Mouse (Mus musculus) liver, postnatal 0 days (tissue): Measurements from ENCODE around the gene Dnm3. TPM values are rescaled to one million over a fixed set of nuclear protein-coding genes. Genes with fewer than 3 reads are reported as not detected.

Source experiments
- ATAC-seq: fragments of 200-750 bp; cut with Nextera tagmentation; 2 replicates; pipeline ENCODE4 v1.8.0; 2017; ENCODE audit warnings: mild to moderate bottlenecking, moderate library complexity
- DNase-seq: peaks from one replicate; pipeline ENCODE4 v3.0.0-alpha.2; 2016
- H3K27ac ChIP-seq: fragments of 300-500 bp; sonication (generic); 2 replicates; pipeline ENCODE4 v1.5.1; 2014; ENCODE audit warnings: antibody characterized with exemption, moderate library complexity, mild to moderate bottlenecking, low read depth
- H3K27me3 ChIP-seq: fragments of 300-500 bp; sonication (generic); 2 replicates; pipeline ENCODE4 v1.6.1; 2014; ENCODE audit warnings: low read length, control low read depth, mixed read lengths; ENCODE audit not compliant: insufficient read depth
- H3K36me3 ChIP-seq: fragments of 300-500 bp; sonication (generic); replicated peaks from 2 replicates; pipeline ENCODE4 v1.6.1; 2014; ENCODE audit warnings: mild to moderate bottlenecking, control low read depth, low read length, moderate library complexity, mixed read lengths; ENCODE audit not compliant: insufficient read depth
- H3K4me1 ChIP-seq: fragments of 300-500 bp; sonication (generic); 2 replicates; pipeline ENCODE4 v1.6.1; 2014; ENCODE audit warnings: antibody characterized with exemption, mild to moderate bottlenecking, control low read depth; ENCODE audit not compliant: insufficient read depth
- H3K4me2 ChIP-seq: fragments of 300-500 bp; sonication (generic); 2 replicates; pipeline ENCODE4 v1.6.1; 2014; ENCODE audit warnings: low read depth, mild to moderate bottlenecking, low read length, moderate library complexity, mixed read lengths
- H3K4me3 ChIP-seq: fragments of 300-500 bp; sonication (generic); 2 replicates; pipeline ENCODE4 v1.5.1; 2014; ENCODE audit warnings: low read depth, low read length
- H3K9ac ChIP-seq: fragments of 300-500 bp; sonication (generic); replicated peaks from 2 replicates; pipeline ENCODE4 v1.6.1; 2014; ENCODE audit warnings: mild to moderate bottlenecking, moderate library complexity
- H3K9me3 ChIP-seq: fragments of 300-500 bp; sonication (generic); 2 replicates; pipeline ENCODE4 v1.6.1; 2016; ENCODE audit warnings: mild to moderate bottlenecking, control low read depth, low read length, mixed read lengths
- CTCF ChIP-seq: sonication (generic); IDR thresholded peaks from 2 replicates; pipeline ENCODE4 v1.5.1; 2016; ENCODE audit warnings: antibody characterized with exemption, low read depth
- EP300 ChIP-seq: IDR thresholded peaks from 2 replicates; pipeline ENCODE4 v1.6.1; 2016; ENCODE audit warnings: antibody characterized with exemption, low read depth, mild to moderate bottlenecking
- WGBS: fragments of 180-500 bp; shearing (Covaris S2); extraction: QIAGEN DNeasy Blood & Tissue Kit; methylation state at CpG from one replicate; pipeline ENCODE4 v1.1.7; 2014; ENCODE audit not compliant: insufficient replicate concordance; 5-methylcytosine and 5-hydroxymethylcytosine counted together
- polyA plus RNA-seq: library from polyadenylated mRNA; unstranded; fragments of >200 nt; fragmentation: Nextera tagmentation; extraction: Ambion mirVana; gene quantifications from 2 replicates; pipeline ENCODE4 v1.2.1, GENCODE M21; 2015

Gene Dnm3
- polyA plus RNA-seq, 1 experiment from 2014 or later = 0.14 TPM

DNA sequence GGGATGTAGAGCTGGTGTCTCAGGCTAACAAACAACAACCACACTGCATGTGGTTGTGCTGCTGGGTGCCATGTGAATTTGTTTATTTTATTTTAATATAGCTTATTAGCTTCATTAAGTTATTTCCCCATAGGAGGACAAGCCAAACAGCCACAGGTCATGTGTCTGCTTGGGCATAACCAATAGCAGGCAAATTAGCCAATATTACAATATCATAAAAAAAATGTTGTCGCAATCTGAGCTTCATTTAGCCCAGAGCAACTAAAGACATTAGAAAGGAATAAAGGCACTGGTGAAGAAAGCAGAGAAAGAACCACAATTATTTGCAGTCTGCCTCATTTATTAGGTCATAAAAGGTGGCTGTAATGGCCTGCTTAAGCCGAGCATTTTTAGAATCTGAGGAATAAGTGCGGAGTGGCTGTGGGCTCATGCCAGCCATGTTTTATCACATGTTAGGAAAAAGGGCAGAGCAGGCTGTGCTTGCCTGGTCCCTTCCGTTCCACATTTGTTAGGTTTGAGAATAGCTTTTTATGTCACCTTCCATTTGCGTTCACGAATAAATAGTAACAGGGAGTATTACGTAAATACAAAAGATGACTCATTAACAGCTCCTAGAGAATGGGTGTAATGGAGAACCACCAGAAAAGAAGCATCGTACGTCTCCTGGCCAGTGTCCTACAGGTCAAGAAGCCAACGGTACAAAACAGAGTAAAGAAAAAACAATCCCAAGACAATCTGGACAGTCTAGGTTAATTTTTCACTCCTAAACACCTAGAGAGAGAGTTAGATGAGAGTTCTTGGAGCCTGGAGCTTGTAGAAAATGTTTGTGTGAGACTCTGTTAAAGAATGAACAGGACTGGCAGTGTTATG, 376.6 kb downstream of the Dnm3 start:
- H3K4me3 ChIP-seq = no peak overlapping the region
- ATAC-seq (no peak), DNase-seq (no peak)
- WGBS = 83% methylated on average over 10 of the region's 10 CpGs
- H3K27me3 ChIP-seq = no peaks in the 10 kb centered on the region
- no peak overlapping the region for H3K9ac ChIP-seq
- no peaks in the 10 kb centered on the region for H3K36me3 ChIP-seq
- no peak for TF ChIP-seq EP300
- peaks cover 4% of the 10 kb centered on the region; the same call in 1 of the 2 replicates for H3K4me1 ChIP-seq
- no peak overlapping the region for H3K4me2 ChIP-seq
- H3K9me3 ChIP-seq = no peaks in the 10 kb centered on the region
- H3K27ac ChIP-seq = no peak overlapping the region

- Histone ChIP-seq H3K27me3 (no peaks in the 10 kb centered on the region), H3K9ac (no peak overlapping the region), H3K36me3 (no peaks in the 10 kb centered on the region), H3K4me3 (no peak overlapping the region), H3K9me3 (no peaks in the 10 kb centered on the region), H3K27ac (no peak overlapping the region), H3K4me1 (peaks cover 4% of the 10 kb centered on the region; the same call in 1 of the 2 replicates), H3K4me2 (no peak overlapping the region)
- DNase-seq (no peak), ATAC-seq (no peak)
- TF ChIP-seq EP300 = no peak
- no peak for TF ChIP-seq CTCF
- 66% methylated on average over 7 of the region's 7 CpGs for WGBS
These were observed 377.6 kb downstream of the Dnm3 start for GRCm38 (mm10) chr1:162100033-162100820.

DNA sequence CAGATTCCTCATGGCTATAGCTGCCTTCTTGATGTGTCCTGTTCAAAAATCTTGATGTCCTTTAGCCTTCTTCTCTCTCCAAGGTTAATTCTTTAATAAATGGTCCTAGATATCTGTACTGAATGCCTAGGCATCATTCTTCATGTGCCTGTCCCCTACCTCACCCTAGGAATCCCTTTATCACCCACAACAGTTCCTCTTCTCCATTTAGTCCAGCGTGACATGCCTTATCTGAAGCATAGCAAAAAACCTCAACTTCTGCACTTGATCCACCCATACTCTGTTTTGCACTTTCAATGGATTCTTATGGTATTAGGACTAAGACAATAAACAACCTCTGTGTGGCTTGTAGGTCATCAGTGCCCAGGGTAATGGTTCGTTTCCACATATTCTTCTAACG, 378.6 kb downstream of the Dnm3 start:
- 47% methylated on average over 3 of the region's 3 CpGs for WGBS
- no peak overlapping the region for H3K27ac ChIP-seq
- ATAC-seq (no peak), DNase-seq (no peak)
- H3K4me2 ChIP-seq = no peak overlapping the region
- TF ChIP-seq CTCF (no peak), EP300 (no peak)
- peaks cover 1% of the 10 kb centered on the region; the same call in 1 of the 2 replicates for H3K4me1 ChIP-seq
- no peaks in the 10 kb centered on the region for H3K36me3 ChIP-seq
- no peaks in the 10 kb centered on the region for H3K27me3 ChIP-seq
- no peaks in the 10 kb centered on the region for H3K9me3 ChIP-seq
- H3K9ac ChIP-seq = no peak overlapping the region
- H3K4me3 ChIP-seq = no peak overlapping the region

DNA sequence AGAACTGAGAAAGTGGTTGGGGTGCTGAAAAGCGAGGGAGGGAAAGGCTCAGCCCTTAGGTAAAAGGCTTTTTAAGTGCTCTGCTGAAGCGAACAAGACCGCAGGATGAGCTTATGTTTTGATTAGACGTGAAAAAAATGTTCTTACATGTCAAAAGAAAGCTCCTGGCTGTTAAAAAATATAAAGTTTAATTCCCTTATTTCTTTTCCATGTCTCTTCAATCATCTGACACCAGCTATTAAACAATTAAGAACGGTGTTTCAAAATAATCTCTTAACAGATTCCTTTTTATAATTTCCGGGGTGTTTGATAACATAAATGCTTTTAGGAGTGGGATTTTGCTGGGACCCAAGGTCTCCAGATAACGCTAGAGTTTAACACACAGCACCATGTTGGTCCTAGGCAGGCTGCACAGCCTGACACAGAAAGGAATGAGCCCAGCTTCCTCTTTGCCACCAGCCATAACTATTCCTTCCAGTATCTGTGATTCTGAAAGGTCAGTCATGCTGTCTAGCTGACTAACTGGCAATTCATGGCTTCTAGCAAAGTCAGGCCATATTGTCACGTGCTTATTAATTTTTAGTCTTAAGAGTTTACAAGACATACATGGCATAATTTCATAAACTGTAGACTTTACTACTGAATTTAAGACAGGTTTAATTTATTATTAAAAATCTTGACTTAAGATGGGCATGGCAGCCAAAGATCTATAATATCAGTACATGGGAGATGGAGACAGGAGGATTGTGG, 383.1 kb downstream of the Dnm3 start:
- Histone ChIP-seq H3K4me2 (no peak overlapping the region), H3K9me3 (no peaks in the 10 kb centered on the region), H3K27me3 (no peaks in the 10 kb centered on the region), H3K36me3 (no peaks in the 10 kb centered on the region), H3K27ac (no peak overlapping the region), H3K4me1 (no peaks in the 10 kb centered on the region), H3K9ac (no peak overlapping the region), H3K4me3 (no peak overlapping the region)
- DNase-seq (no peak), ATAC-seq (no peak)
- TF ChIP-seq EP300 (no peak), CTCF (no peak)
- 71% methylated on average over 8 of the region's 8 CpGs for WGBS

DNA sequence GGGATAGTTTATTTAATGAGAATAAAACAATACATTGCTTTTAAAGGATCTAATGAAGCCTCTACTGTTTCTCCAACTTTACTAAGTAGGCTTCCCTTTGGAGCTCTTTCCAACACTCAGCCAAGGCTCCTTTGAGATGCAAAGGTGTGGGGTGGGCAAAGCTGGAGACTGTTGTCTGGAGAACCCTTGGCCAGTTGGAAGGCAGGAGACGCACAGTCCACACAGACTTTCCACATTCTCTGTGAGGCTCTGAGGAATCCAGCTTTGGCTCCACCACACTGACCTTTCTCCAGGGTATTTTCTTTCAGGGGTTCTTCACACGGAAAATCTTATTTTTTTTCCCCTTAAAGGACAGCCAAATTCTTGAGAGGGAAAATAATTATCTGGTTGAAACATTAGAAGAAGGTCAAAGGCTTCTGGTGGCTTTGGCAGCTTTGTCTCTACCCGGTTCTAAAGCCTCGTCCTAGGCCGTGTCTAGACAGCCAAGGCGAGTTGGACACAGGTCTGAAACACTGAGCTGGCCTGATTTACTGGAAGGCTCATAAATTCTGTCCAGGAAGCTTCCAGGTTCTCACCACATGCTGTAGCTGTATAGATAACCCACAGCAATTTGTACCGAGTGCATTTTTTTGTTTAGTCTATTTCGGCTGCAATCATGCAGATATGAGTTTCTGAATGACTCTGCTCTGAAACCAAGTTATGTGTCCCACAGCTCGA, 383.9 kb downstream of the Dnm3 start:
- Histone ChIP-seq H3K27me3 (no peaks in the 10 kb centered on the region), H3K36me3 (no peaks in the 10 kb centered on the region), H3K4me1 (no peaks in the 10 kb centered on the region), H3K4me3 (no peak overlapping the region), H3K9me3 (no peaks in the 10 kb centered on the region), H3K9ac (no peak overlapping the region), H3K4me2 (no peak overlapping the region), H3K27ac (no peak overlapping the region)
- TF ChIP-seq CTCF (no peak), EP300 (no peak)
- ATAC-seq (no peak), DNase-seq (no peak)
- WGBS = 52% methylated on average over 9 of the region's 9 CpGs
